Mouse (Mus musculus): ENCODE results near the gene Ccdc18.
"Not testable (repeated sequence)": the region's sequence is repeated elsewhere in the genome, so short reads cannot be mapped to it uniquely, and the experiment has no call there.

Ccdc18 gene

DNA sequence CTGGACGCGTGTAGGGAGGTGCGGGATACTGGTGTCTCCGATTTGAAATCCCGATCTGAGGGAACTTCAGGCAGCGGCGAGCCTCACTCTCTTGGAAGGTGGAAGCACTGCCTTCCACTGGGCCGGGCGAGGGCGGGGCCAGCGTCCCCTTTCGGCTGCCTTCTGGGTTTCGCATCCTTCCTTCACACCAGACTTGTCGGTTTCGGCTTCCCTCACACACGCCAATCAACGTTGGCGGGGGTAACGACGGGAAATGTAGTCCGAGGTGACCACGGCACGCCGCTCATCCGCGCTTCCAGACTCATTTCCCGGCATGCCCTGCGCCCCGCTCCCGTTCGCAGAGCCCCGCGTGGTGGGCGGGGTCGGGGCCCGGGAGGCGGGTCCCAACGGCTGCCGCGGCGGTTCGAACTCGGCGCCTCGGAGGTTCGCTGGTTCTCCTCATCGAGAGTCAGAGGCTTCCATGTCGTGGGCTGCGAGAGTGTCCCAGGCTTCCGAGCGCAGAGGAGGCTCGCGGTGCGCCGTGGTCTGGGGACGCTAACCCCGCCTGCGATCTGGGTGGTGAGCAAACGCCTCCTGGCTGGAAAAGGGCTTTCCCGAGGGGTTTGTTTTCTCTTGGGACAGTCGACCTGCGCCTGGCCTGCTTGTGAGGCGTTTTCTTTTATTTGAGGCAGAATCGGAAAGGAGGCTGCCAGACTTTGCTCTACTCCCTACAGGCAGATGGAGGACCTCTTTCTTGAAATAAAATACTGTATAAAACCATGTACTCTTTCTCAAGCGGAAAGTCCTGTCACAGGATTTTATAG, at the start of gene Ccdc18, which contains the start of gene Tmed5:
Gene Ccdc18 (plus strand): TSS at position 435 of the 803 bp plus-strand sequence.
Gene Tmed5 (minus strand): TSS at position 180 of the 803 bp plus-strand sequence.
- DNase-seq (ENCODE audit: low spot score in 2 of 2): peak; percentile 96 to 97

DNA sequence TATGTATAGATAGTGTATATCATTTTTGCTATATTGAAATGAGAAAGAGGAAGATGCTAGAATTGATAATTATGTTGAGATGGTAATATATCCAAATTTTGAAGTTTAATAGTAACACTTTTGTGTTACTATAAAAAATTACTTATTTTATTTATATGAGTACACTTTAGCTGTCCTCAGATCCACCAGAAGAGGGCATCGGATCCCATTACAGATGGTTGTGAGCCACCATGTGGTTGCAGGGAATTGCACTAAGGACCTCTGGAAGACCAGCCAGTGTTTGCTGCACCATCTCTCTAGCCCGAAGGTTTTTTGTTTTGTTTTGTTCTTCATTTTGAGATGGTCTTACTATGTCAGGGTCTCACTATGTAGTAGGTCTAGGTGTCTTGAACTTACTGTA, 47.2 kb upstream of the Ccdc18 start:
- no peak for DNase-seq (ENCODE audit: low spot score in 2 of 2)

DNA sequence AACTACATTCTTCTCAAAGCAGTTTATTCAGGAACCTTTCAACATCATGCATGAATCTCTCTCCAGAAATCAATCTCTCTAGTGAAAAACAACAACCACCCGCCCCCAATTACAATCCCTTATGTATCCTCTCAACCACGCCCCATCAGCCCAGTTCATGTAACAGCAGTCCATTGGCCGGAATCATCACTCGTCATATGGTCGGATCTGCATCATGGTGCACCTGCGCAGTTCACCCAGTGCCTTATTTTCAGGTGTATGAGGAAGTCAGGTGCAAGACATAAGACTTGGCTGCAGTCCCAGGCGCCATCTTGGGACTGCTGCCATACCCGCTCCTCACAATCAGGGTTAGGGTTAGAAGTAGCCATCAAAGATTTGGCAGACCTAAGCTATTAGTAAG, 39.9 kb upstream of the Ccdc18 start:
- DNase-seq (ENCODE audit: low spot score in 2 of 2): not testable (repeated sequence)

DNA sequence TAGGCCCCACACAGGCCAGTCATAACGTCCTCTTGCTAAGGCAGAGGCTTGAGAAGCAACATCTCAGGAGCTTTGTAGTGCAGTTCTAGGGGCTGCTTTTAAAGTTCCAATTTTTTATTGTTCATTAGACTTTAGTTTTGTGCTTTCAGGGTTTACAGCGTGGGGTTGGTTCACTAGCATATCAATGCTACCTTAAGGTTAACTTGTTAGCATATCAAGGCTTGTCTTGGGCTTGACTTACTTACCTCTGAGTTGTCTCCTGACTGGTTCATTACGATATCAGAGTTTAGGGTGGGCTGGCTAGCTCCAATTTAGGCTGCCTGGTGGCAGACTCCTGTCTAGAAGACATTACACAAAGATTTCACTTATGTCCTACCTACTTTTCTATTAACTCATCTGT, 35.0 kb upstream of the Ccdc18 start:
- no peak for DNase-seq (ENCODE audit: low spot score in 2 of 2)

DNA sequence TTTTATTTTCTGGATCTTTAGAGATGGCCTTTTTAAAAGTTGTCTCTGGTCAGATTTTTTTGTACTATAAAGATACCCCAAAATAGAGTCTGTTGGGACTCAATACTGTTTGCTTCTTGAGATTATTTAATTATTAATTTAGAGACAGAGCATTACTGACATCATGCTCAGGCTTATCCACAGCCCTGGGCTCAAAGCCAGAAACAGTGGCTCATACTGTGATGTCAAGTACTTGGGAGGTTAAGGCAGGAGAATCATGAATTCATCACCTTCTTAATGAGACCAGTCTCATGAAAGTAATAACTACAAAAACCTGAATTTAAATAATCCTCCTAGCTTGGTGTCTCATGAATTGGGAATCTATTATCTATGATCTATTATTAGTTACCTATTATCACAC, 32.5 kb upstream of the Ccdc18 start:
- DNase-seq (ENCODE audit: low spot score in 2 of 2): no peak

DNA sequence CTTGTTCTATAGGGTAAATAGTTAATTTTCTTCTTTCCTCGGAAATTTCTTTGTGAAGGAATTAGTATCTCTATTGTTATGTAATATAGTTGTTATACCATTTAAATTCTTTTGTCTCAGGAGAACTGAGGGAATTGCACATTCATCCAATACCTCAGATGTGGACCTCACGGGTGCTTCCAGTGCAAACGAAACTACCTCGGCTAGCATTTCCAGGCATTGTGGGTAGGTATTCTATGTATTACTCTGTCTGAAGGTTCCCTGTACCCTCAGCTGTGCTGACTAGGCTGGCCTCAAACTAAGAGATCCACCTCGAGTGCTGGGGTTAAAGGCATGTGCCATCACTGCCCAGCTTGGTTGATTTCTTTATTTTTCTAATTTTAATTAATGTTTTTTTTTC, 28.4 kb upstream of the Ccdc18 start:
- DNase-seq (ENCODE audit: low spot score in 2 of 2): no peak

DNA sequence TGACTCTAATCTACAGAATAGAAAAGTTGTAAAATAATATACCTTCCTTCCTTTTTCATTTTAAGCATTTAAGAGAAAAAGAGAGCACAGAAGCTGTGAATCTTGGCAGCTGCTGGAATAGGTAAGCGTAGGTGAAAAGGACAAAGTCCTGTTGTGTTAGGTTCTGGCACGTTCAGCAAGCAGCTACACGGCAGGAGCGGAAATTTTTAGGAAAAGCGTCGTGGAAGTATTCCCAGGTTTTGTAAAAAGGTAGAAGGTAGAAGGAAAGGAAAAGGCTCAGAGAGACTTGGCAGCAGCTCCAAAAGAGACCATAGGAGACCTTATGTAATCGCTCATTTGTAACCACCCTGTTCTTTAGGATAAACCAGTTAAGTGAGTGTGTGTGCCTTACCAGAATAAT, 23.3 kb upstream of the Ccdc18 start:
- no peak for DNase-seq (ENCODE audit: low spot score in 2 of 2)

DNA sequence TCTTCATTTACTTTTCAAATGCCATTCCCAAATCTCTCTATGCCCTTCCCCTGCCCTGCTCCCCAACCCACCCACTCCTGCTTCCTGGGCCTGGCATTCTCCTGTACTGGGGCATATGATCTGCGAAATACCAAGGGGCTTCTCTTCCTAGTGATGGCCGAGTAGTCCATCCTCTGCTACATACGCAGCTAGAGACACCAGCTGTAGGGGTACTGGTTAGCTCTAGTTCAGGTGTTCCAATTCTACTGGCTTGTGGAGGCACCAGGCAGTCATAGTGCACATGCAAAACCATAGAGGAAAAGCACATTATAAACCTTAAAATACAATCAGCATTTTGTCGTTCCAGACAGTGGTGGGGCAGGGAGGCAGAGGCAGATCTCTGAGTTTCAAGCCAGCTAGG, 15.0 kb upstream of the Ccdc18 start:
- DNase-seq (ENCODE audit: low spot score in 2 of 2): no peak

DNA sequence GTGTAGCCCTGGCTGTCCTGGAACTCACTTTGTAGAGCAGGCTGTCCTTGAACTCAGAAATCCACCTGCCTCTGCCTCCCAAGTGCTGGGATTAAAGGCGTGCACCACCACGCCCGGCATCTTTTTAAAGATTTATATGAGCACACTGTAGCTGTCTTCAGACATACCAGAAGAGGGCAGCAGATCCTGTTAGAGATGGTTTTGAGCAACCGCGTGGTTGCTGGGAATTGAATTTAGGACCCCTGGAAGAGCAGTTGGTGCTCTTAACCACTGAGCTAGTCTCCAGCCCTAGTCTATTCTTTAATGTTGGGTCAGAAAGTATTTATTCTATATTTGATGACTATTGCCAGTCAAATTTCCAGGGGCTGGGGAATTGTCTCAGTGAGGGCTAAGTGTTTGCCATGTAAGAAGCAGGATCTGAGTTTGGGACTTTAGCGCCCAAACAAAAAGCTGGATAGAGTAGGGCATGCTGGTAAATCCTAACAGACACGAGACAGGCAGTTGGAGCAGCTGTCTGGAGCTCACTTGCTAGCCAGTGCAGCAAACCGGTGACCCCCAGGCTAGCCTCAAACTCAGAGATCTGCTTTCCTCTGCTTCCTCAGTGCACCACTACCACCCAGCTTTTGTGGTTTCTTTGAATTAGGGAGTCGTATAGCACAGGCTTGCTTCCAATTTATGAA, 12.3 kb upstream of the Ccdc18 start:
- no peak for DNase-seq (ENCODE audit: low spot score in 2 of 2)

DNA sequence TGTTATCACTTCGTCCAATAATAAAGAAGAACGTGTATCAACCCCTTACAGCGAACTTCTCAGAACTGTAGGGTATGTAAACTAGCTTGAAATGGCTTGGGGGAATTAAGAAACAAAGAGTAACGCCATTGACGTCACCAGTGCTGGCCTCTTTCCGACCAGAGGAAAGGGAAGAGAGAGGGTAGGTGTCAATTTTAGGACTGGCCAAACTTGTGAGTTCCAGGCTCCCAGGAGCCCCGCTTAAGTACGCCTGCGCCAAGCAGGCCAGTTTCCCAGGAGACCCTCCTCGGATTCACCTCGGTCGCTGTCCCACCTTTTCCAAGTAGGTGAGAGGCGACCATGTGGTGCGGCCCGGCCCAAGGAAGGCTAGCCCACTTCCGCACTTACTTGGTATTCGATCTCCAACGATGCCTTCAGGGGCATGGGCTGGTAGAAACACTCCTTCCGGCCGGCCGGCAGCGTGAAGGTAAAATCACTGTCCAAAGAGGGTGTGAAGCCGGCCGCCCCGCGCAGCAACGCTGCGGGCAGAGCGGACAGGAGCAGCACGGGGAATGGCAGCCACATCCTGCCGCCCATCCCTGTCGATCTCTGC, 730 bp upstream of the Ccdc18 start:
- DNase-seq (ENCODE audit: low spot score in 2 of 2): no peak

DNA sequence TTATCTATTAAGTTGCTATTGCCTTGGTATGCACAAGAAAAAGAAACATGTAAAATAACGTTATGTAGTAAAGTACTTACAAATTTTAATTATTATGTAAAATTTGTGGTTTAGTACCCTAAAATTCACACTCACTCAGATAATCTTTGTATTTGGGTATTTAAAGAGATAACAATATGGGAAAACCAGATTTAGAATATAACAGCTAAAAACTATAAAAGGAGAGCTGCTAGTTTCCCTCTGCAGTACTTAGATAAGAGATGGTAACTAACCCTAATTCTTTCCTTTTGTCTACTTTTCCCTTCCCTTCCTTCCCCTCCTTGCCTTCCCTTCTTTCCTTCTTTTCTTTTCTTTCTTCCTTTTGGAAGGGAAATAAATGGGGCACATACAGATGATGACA, 19.9 kb downstream of the Ccdc18 start:
- DNase-seq (ENCODE audit: low spot score in 2 of 2): no peak

DNA sequence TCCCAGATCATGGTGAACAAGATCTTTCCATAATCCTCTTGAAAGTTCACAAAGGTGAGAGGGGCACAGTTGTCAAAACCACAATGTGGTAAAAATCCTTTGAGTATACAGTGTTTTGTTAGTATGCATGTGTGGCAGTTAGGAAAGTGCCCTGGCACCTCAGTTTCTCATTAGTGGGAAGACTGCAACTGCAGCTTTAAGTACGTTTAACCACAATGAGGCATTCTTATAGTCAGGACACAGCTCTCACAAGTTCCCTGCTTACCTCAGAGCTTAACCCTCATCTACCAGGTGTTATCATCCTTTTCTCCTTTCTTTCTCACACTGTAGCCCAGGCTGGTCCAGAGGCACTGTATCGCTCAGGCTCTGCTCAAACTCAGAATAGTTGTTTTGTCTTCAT, 28.1 kb downstream of the Ccdc18 start:
- no peak for DNase-seq (ENCODE audit: low spot score in 2 of 2)

DNA sequence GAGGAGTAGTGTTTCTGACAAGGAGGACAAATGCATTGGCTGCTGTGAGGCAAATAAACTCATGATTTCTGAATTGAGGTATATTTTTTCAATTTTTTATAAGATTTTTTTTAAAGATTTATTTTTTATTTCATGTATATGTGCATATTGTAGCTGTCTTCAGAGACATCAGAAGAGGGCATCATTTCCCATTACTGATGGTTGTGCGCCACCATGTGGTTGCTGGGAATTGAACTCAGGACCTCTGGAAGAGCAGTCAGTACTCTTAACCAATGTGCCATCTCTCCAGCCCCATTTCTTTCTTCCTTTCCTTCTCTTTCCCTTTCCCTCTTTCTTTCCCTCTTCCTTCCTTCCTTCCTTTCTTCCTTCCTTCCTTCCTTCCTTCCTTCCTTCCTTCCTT, 31.0 kb downstream of the Ccdc18 start:
- no peak for DNase-seq (ENCODE audit: low spot score in 2 of 2)

DNA sequence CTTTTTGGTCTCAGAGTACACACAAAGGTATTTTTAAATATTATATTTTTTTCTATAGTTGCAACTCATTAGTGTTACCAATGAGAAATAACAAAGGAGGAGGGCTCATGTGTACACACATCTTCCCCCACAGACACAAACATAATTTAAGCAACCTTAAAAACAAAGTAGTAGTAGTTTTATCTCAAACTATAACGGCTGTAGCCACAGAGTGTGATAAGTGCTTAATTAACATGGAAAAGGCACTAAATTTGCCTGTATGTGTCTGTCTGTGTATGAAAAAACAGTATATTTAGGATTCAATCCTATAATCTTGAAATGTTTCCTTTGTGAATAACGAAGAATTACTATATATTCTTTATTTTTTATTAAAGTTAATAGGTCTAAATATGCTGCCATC, 51.4 kb downstream of the Ccdc18 start:
- no peak for DNase-seq (ENCODE audit: low spot score in 2 of 2)

DNA sequence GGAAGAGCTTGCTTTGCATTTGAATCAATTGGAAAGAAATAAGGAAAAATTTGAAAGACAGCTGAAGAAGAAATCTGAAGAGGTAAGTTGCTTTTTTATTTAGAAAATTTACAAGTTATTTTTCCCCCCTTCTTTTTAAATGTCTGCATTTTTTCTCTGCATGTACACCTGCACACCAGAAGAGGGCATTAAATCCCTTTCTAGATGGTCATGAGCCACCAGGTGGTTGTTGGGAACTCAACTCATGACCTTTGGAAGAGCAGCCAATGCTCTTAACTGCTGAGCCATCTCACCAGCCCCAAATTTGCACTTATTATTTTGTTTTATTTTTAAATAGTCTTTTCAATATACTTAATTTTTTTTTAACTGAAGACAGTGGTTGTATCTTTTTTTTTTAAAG, 56.3 kb downstream of the Ccdc18 start:
- no peak for DNase-seq (ENCODE audit: low spot score in 2 of 2)

DNA sequence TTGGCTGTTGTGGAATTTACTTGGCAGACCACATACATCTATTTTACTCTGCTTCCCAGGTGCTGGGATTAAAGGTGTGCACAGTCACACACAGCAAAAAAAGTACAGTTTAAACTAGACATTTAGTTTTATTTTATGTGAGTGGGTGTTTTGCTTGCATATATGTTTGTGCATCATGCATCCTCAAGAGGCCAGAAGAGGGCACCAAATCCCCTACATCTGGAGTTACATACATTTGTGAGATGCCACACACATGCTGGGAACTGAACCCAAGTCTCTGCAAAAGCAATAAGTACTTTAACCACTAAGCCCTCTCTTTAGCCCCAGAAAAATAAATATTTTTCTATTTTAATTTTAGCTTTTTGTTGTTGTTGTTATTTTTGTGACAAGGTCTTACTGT, 73.3 kb downstream of the Ccdc18 start:
- DNase-seq (ENCODE audit: low spot score in 2 of 2): no peak

DNA sequence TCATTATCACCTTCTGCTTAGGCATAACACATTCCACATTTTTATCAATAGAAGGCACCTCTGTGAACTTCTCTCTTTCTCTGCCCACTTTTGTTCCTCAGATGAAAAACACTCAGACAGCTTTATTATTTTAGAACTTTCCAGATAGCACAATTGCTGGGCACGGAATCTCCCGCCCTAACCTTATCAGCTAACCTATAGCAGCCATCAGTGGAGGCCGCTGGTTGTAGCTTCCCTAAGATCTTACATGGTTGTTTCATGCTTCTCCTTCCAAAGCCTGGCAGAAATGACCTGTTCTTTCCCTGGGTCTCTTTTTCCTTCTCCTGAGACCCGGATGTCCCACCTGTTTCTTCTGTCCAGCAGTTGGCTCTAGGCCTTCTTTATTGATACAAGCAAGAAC, 78.8 kb downstream of the Ccdc18 start:
- DNase-seq (ENCODE audit: low spot score in 2 of 2): no peak

DNA sequence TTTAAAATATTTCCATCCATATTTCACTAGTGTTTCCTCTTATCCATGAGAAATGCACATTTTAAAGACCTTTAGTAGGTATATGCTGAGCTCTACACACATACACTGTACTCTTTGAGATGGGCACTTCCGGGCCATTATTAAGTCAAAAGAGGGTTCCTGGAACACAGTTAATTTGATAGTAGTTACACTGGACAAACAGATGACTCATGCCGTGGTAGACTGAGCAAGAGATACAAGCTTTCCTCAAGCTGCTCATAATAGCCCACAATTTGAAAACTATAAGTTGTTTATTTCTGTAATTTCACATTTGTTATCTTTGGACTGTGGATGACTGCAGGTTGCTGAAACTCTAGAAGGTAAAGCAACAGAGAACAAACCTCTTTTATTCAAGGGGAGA, 82.3 kb downstream of the Ccdc18 start:
- no peak for DNase-seq (ENCODE audit: low spot score in 2 of 2)

DNA sequence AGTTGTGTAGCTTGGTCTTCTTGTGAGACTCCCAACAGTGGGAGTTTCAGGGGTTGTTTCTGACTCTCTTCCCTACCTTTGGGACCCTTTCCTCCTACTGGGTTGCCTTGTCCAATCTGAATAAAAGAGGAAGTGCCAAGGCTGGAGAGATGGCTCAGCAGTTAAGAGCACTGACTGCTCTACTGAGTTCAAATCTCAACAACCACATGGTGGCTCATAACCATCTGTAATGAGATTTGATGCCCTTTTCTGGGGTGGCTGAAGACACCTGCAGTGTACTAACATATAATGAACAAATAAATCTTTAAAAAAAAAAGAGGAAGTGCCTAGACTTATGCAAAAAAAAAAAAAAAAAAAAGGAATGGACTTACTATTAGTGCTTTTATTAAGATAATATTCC, 91.4 kb downstream of the Ccdc18 start:
- DNase-seq (ENCODE audit: low spot score in 2 of 2): no peak

DNA sequence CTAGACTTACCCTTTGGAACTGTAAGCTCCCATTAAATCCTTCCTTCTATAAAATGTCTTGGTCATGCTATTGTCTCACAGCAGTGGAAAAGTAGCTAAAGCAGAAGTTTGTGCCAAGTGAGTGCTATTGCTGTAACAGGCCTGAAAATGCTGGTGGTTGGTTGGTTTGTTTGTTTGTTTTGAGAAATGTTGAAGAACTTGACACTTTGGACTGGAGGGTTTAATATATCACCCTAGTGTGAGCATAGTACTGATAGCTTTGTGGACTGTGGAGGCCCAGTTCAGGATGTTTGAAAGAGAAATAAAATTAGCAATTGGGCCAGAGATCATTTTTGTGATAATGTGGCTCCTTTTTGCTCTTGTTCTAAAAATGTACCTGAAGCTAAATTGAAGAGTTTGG, 93.5 kb downstream of the Ccdc18 start:
- no peak for DNase-seq (ENCODE audit: low spot score in 2 of 2)

DNA sequence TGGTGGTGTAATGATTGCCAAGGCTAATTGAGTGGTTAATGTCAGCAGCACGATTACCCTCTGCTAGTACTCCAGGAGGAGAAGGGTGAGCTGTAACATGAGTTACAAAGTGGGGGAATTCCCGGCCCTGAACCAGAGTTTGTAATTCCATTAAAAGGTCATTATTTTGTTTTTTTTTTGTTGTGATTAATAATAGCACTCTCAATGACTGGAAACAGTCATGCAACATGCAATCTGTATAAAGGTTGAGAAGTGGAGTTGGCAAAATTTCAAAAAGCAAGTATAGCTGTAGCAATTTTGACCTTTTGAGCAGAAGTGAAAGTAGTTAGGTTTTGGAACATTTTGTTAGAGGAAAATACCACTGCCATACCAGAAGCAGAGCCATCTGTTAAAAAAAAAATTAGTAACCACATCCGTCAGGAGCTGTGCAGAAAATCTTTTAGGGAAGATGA, 113.7 kb downstream of the Ccdc18 start:
- DNase-seq (ENCODE audit: low spot score in 2 of 2): no peak

DNA sequence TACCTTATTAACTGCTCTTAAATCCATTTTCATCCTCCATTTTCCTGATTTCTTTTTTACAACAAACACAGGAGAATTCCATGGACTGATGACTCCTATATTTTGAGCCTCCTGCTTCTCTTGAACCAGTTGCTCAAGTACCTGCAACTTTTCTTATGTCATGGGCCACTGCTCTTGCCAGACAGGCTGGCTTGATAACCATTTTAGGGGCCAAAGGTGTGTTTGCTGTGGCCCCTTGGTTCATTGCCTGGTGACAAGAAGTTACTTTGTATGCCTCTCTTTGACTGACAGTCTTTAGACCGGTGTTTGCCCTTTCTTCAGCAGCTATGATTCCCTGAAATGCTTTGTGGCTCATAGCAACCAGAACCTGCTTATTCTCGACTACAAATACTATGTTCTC, 117.4 kb downstream of the Ccdc18 start:
- no peak for DNase-seq (ENCODE audit: low spot score in 2 of 2)

DNA sequence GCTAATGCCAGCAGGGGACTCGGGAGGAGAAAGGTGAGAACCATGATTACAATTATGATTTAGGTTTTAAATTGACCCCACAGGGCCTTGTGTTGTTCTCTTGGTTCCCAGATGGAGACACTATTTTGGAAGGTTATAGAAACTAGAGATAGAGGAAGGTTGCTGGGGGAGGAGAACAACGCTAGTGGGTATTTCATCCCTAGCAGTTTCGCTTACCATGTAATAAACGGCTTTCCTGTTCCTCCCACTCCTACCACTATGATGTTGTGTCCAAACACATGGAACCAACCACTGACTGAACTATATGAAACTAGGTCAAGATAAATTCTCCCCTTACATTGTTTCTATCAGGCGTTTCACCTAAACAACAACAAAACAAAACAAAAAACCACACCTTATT, 122.6 kb downstream of the Ccdc18 start:
- no peak for DNase-seq (ENCODE audit: low spot score in 2 of 2)
